Mouse (Mus musculus): ENCODE measurements around the gene Zbtb2. TPM values are rescaled to one million over a fixed set of nuclear protein-coding genes. Genes with fewer than 3 reads are reported as not detected.
"Not testable (repeated sequence)": the region's sequence is repeated elsewhere in the genome, so short reads cannot be mapped to it uniquely, and the experiment has no call there.

Gene Zbtb2
- total RNA-seq (2021), result 10 to 100 TPM; 10.0 to 11.5 TPM

DNA sequence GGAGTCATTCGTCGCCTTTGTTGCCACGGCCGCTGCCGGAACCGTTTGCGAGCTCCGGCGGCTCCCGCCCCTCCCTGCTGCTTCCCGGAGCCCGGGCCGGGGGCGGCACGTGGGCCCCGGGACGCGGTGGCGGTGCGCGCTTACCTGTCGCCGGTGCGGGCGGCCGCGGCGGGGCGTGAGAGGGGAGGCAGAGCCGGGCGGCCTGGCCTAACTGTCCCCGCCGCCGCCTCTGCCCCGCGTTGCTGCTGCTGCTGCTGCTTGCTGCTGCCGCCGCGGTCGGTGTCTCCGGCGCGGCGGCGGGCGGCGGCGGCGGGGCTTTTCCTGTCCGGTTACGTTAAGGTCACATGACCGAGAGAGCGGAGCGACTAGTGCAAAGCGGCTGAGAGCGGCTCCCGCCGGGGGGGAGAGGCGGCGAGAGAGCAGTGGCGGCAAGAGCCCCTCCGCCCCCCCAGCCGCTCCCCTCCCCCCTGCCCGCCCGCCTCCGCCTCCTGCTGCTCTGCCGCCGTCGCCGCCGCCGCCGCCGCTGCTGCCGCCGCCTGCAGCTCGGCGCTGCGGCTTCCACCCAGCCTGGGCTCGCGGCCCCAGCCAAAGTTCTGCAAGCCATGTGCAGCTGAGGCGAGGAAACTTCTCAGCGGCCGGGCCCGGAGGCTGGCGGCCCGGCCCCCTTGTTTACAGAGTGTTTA, at the start of gene Zbtb2:
Zbtb2 (minus strand) TSS at position 408 of the 683 bp plus-strand sequence.
- intact Hi-C loops (cut with DNase I), result loop anchor here (5.0 kb wide), 1 partner anchor 44 kb away; the partner anchor contains the start of genes Armt1 and Rmnd1
- DNase-seq (ENCODE audit: low spot score in 2 of 2), result peak; percentile 59 to 72

DNA sequence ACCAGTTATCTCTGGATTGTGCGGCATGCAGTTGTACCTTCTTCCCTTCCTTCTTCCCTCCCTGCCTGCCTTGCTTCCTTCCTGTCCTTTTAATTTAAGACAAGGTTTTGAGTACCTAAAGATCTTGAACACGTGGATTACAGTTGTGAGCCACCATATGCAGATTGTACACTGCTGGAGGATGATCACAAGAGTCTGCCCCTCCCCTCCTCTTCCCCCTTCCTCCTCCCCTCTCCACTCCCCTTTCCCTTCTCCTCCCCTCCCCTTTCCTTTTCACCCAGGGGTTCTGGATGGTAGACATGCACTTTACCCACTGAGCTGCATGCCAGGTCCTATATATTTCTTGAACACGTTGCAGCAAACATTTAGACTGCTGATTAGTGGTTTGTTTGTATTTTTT, 47.5 kb upstream of the Zbtb2 start:
- intact Hi-C loops (cut with DNase I), result no loop called here
- no peak for DNase-seq (ENCODE audit: low spot score in 2 of 2)

DNA sequence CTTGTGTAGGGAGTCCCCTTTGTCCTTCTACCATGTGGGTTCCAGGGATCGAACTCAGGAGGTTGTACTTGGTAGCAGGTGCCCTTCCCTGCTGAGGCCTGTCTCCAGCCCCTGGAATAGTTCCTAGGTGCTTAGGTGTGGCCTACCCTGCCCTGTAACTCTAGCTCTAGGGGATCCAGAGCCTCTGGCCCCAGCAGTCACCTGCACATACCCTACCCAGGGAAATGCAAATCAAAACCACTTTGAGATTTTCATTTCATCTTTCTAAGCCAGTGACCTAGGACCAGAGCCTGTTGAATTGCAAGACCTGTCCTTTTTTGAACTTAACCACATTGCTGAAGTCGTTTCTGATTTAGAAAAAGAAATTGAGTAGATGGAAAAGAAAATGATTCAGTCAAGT, 46.0 kb upstream of the Zbtb2 start:
- intact Hi-C loops (cut with DNase I), result loop anchor here (5.0 kb wide), 1 partner anchor 47 kb away; the partner anchor contains the start of gene Zbtb2
- DNase-seq (ENCODE audit: low spot score in 2 of 2), result not testable (repeated sequence)

DNA sequence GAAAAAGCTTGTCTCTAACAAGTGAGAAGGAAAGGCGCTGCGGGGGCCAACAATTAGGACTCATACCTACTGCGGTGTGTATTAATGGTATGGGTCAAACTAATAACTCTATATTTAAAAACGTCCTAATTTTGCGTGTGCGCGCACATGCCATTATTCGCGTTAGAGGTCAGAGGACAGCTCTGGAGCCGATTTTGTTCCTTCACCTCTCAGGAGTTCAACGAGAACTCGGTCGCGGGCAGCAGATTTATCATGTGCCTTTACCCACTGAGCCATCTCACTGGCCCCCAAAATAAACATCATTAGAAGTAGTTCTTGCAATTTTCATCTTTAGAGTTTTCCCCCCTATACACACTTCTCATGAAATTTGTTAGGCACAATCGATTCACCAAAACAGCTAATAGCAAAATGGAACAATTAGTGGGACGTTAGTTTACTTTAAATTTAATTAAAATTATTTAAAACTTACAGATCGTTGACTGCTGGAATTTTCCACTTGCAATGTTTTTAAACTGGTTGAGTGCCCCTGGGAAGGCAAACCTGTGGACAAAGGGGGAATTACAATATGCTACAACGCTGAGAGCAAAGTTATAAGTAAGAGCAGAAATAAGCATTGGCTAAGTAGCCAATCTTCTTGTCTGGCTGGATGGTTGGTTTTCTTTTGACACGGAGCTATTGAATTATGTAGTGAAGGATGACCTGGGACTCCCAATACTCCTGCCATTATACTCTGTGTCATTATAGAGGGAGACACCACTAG, 45.3 kb upstream of the Zbtb2 start:
- no peak for DNase-seq (ENCODE audit: low spot score in 2 of 2)
- intact Hi-C loops (cut with DNase I), result loop anchor here (5.0 kb wide), 1 partner anchor 46 kb away; the partner anchor contains the start of gene Zbtb2

DNA sequence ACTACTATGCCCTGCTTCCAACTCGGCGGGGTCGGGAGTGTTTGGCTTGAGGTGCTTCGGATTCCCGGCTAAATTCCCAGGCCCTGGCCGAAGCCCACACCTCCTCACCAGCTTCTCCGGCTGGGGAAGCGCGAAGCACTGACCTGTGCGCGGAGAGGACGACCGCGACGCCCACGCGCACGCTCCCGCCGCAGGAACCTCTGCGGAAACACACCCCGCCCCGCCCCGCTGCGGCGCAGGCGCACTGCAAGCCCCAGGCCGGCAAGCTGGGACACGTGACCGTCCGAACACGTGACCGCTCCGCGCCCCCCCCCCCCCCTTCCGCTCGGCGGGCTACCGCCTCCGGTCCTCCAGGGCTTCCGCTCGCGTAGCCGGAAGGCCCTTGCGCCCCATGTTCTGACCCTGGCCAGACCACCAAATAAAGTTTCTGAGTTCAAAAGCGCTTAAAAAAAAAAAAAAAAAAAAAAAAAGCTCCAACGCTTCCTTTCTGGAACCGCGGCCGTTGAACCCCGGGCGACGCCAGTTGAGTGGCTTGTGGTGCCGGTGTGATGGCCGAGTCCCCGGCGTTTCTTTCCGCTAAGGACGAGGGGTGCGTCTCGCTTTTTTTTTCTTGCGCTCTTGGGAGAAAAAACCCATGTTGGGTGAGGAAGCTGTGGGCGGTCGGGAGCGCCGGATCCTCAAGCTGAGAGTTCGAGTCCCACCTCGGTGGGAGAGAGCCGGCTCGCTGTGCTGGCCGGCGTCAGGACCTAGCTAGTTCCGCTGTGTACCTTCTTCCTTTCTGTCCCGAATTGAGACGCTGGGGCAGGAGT, 44.4 kb upstream of the Zbtb2 start, which contains the start of the genes Rmnd1 and Armt1:
Rmnd1 (minus strand) TSS at position 266 of the 809 bp plus-strand sequence.
Armt1 (plus strand) TSS at position 345 of the 809 bp plus-strand sequence.
- intact Hi-C loops (cut with DNase I), result loop anchor here (5.0 kb wide), 1 partner anchor 45 kb away; the partner anchor contains the start of gene Zbtb2
- peak; percentile 96 to 97 for DNase-seq (ENCODE audit: low spot score in 2 of 2)

DNA sequence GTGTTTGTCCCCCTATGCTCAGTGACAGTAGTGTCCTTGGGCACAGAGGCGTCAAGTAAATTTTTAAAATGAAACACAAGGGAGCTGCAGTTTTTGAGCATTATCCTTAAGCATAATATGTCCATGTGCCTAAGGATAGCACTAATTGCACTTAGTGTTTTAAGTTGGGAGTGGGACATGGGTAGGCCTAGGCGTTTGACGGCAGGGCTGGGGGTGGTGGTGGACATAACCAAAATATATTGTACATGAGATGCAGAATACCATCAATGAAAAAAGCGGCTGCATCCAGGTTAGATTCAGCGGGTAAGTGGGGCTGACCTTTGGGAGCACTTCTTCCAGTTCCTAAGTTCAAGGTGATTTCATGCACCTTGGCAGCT, 43.8 kb upstream of the Zbtb2 start:
- DNase-seq (ENCODE audit: low spot score in 2 of 2), result no peak
- intact Hi-C loops (cut with DNase I), result loop anchor here (5.0 kb wide), 1 partner anchor 44 kb away; the partner anchor contains the start of gene Zbtb2

DNA sequence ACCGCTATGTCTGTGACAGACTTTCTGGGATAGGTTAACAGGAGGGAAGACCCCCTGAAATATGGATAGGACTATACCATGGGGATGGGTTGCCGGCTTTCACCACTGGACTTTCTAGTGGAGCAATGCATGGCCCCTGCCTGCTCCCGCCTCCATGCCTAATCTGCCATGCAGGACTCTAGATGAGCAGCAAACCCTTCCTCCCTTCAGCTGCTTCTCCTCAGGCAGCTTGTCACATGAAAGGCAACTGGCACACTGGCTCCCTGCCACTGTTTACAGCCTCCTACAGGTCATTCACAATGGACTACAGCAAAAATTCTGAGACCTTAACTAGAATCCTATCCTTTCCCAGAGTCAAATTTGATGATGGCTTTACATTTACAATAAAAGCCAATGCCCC, 42.9 kb upstream of the Zbtb2 start:
- intact Hi-C loops (cut with DNase I), result loop anchor here (5.0 kb wide), 1 partner anchor 44 kb away; the partner anchor contains the start of gene Zbtb2

DNA sequence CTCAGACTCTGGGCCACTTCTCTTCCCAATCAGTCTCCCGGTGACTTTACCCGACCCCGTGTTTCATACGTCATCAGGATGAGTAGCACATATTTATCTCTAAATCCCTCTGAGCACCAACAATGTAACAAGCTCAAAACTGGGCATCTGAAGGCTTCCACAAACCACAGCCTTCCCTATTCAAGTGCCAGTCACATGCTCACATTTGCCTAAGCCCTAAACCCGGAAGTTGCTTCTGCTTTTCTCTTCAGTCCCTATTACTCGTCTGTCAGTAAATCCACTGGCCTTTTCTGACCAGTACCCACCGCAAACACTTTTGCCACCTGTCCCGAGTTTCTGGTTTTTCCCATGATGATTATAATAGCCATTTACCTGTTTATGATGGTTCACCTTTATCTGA, 42.5 kb upstream of the Zbtb2 start:
- intact Hi-C loops (cut with DNase I), result loop anchor here (5.0 kb wide), 1 partner anchor 43 kb away; the partner anchor contains the start of gene Zbtb2

More for the DNA sequence above, 42.9 kb upstream of the Zbtb2 start:
- no peak for DNase-seq (ENCODE audit: low spot score in 2 of 2)

DNA sequence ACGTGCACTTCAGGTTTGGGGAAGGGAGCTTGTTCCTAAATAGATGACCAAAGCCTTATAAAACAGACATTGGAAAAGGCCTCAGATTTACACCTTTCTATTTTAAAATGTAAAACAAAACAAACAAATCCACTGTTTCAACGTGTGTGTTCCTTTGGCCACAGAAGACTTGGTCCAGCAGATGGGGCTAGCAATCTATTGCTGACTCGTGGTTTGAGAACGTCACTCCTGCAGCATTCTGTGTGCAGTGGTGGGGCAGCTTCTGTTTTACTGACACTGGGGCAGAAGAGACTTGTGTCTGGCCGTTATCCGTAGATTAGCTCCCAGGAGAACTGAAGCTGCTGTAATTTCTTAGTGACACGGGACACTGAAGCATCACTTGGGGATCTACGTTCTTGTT, 37.3 kb upstream of the Zbtb2 start:
- intact Hi-C loops (cut with DNase I), result no loop called here

More for the DNA sequence above, 42.5 kb upstream of the Zbtb2 start:
- no peak for DNase-seq (ENCODE audit: low spot score in 2 of 2)

DNA sequence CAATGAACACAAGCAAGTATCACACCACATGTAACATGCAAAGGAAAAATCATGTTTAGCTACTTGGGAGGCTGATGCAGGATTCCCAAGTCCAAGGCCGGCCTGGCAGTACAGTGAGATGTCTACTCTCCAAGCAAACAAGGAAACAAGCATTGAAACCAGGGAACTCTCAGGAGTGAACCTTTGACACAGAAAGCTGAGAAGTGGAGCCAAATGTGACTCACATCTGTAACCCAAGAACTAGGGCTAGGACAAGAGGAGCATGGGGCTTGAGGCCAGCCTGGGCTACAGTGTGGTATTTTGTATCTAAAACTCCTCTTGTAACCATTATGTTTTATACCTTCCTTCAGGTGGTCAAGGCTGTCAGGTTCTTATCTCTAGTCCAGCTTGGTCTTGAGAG, 19.3 kb upstream of the Zbtb2 start:
- DNase-seq (ENCODE audit: low spot score in 2 of 2), result no peak
- intact Hi-C loops (cut with DNase I), result no loop called here

More for the DNA sequence above, 37.3 kb upstream of the Zbtb2 start:
- no peak for DNase-seq (ENCODE audit: low spot score in 2 of 2)

DNA sequence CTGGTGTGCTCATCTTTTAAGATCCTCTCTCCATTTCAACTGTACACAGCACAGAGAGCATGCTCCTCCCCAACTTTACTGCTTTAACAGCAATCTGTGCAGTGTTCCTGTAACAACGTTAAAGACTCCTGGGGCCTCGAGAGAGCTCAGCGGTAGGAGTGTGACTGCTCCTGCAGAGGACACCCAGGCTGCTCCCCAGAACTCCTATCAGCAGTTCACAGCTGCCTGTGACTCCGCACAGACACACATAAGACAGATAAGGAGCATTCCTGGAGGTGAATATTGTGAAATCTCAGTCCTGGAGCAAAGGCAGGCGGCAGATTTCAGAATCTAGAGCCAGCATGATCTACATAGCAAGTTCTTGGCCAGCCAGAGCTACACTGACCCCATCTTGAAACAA, 17.6 kb upstream of the Zbtb2 start:
- no peak for DNase-seq (ENCODE audit: low spot score in 2 of 2)
- intact Hi-C loops (cut with DNase I), result no loop called here

DNA sequence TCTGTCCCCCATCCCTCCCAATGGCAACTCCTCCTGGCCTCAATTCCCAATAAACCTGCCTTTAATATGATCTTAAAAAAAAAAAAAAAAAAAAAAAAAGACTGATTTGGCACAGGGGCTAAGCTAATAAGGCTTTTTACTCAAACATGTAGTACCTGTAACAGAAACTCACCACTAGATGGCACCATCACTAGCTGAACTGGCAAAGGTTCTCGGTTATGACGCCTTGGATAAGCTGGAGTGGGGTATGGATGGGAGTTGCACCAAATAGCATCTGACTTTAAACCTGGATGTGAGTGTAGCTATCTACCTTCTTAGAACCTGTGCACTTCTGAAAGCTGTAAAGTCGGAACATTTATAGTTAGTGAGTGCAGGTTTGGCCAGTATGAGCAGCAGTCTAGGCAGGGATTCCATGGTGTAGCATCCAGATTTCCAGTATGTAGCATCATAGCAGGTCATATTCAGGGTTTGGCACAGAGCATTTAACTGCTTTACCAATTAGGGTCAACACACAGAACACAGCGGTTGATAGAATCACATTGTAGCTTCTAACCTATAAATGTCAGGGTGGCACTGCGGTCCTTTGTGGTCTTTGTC, 17.1 kb upstream of the Zbtb2 start:
- intact Hi-C loops (cut with DNase I), result no loop called here
- no peak for DNase-seq (ENCODE audit: low spot score in 2 of 2)

DNA sequence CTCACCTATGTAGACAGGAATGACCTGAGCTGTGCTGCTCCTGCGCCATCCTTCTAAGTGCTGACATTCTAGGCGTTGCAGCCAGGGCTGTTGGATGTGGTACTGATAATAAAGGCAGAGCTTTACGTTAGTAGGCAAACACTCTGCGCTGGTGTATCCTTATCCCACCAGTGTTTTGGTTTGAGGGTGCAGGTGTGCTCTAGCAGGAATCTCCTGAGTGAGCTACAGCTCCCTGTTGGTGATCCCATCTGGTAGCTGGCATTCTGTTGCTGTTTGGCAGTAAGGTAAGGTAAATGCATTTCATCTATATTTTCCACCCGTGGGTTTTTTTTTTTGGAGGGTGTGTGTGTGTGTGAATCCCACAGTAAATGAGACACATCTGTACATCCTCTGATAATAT, 10.2 kb upstream of the Zbtb2 start:
- intact Hi-C loops (cut with DNase I), result no loop called here
- no peak for DNase-seq (ENCODE audit: low spot score in 2 of 2)

DNA sequence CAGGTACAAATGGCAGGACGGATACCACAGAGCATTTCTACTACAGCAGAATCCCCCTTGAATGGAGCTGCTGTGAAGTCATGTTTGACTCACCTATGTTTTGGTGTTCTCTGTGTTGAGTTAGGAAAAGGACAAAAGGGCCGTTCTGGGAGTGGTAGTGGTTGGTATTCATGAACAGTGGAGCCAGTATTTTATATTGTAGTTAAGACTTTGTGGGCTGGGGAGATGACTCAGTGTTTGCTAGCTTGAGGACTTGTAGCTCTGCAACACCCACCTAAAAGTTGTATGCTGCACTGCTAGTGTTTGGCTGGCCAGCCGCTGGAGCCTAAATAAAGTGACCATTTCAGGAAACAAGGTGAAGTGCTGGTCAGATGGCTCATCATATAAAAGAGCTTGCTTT, 7.4 kb upstream of the Zbtb2 start:
- intact Hi-C loops (cut with DNase I), result no loop called here

DNA sequence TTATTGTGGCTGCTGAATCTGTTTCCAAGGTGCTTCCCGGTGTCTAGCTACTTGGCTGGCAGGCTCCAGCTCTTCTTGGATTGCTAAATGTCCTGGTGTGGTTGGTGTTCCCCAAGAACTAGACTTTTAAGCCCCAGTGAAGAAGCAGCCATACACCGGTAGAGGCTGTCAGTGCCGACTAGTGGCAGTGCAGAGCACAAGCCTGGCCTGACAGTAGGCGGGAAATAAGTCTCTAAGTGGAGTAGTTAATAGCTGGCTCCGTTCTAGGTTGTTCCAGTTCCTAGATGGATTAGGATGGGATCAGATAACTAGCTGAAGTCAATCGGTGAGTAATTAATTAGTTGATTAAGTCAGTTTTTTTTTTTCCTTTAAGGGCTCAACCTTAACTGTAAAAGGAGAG, 3.9 kb upstream of the Zbtb2 start:
- no peak for DNase-seq (ENCODE audit: low spot score in 2 of 2)
- intact Hi-C loops (cut with DNase I), result no loop called here

More for the DNA sequence above, 7.4 kb upstream of the Zbtb2 start:
- DNase-seq (ENCODE audit: low spot score in 2 of 2), result no peak

DNA sequence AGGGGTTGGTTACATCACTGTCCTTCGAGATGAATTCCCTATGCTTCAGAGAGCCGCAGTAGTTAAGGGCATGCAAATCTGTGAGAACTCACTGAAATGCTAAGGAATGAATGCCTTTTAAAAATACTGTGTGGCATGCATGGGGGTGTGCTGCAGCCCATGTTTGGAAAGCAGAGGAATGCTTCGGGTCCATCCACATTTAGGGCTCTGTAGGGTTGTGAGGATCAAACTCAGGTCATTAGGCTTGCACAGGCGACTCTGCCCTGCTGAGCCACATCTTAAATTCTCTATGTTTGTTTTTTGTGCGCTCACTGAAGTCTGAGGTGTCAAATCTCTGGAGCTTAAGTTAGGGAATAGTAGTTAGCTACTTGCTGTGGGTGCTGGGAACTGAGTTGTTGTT, 3.2 kb upstream of the Zbtb2 start:
- no peak for DNase-seq (ENCODE audit: low spot score in 2 of 2)
- intact Hi-C loops (cut with DNase I), result no loop called here

DNA sequence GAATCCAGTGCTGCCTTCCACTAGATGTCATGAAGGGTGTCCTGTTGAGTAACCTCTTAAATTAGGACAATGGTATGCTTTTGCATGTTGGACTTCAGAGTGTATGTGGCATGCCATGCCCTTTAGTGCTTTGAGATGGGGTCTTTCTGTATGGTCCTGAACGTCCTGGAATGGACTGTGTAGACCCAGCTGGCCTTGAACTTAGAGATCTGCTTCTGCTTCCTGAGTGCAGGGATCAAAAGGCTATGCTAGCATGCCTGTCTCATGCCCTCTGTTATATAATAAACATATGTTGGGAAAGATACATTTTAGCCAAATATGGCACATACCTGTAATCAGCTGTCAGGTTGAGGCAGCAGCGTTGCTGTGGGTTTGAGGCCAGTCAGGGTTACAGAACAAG, 2.6 kb upstream of the Zbtb2 start:
- DNase-seq (ENCODE audit: low spot score in 2 of 2), result no peak
- intact Hi-C loops (cut with DNase I), result no loop called here

DNA sequence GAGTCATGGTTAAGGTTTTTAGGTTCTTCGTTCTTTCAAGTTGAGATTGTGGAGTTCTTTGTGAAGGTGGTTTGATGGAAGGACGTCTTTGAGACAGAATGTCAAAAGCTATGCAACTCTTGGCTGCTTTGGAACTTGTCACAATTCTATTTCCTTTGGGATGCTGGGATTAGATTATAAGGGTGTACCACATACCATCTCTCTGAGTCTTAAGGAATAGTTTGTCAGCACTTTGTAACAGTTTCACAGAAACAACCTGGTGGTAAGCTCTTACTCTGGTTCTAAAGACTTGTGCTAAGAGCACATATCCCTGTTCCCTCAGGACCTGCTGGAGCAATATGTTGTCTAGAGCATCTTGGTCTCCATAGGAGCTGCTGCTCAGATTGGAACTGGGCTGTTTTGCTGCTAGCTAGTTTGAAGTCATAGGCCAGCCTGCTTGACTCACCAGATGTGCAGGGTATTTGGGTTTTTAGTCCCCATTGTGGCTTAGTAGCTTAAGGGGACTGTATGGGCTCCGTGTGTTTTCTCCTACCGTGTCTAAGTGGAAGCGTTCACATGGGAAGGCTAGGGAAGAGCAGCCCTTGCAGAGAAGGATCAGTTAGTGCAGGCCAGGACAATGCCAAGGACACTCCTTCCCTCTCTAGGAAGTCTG, 1.7 kb upstream of the Zbtb2 start:
- no peak for DNase-seq (ENCODE audit: low spot score in 2 of 2)
- intact Hi-C loops (cut with DNase I), result loop anchor here (5.0 kb wide), 1 partner anchor 43 kb away; the partner anchor contains the start of genes Armt1 and Rmnd1

DNA sequence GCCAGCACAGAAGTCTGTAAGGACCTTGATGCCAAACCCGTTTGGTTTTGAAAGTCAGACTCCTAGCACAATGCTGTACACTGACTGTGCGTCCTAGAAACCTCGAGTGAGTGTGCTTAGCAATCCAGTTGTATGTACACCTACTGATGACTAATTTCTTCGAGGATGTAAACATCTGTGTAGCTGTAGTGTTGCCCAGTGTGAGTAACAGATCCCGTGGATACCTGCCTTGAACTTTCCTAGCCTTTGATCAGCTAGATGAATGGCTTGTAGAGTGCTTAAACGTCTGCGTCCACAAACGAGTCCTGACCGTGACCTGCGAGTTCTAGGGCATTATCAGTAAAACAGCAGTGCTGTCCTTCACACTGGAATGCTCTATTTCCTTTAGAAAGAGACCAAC, 1.1 kb upstream of the Zbtb2 start:
- intact Hi-C loops (cut with DNase I), result loop anchor here (5.0 kb wide), 1 partner anchor 43 kb away; the partner anchor contains the start of genes Armt1 and Rmnd1
- DNase-seq (ENCODE audit: low spot score in 2 of 2), result no peak
